Mouse (Mus musculus) cerebellum, postnatal 36 days (tissue): ENCODE results near the gene Tmem87b.

ENCODE experiments used
- DNase-seq, 2 experiments: peaks; one replicate each; pipeline ENCODE4 v3.0.0; 2021 to 2022; ENCODE audit warnings: mixed read lengths in 2 of 2

Tmem87b gene

DNA sequence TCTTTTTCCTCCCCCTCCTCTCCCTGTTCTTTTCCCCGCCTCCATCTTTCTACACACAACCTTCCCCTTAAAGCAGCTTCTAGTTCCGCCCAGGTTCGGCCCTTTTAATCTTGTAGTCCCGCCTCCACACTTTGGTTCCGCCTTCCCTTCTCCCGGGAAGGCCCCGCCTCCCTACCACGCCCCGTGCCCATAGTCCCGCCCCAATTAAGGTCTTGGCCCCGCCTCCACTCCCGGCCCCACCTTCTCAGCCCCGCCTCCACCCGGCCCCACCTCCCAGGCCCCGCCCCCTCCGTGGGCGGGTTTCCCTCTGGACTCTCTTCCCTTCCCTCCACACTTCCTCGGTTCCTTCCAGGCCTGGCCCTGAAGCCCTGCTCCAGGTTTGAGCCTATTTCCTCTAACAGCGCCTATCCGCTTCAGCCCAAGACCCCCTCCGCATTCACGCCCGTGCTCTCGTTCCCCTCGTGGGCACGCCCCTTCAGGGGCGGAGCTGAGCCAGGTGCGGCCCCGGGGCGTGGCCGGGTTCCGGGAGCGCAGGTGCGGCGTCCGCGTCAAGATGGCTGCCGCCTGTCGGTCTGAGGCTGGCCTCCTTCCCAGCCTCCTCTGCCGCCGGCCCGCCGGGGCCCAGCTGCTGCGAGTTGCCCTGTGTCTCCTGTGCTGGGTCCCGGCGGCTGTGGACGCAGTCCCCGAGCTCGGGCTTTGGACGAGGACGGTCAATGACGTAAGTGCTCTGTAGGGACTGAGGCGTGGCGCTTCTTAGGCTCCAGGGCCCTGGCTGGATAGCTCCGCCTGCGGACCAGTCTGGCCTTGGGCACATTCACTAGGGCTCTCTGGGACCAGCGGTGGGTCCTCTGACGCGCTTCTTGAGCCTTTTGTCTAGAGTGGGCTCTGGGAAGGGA is at the start of gene Tmem87b:
Tmem87b (plus strand) TSS at position 333 of the 896 bp plus-strand sequence.
- peak; percentile 98 to 99 for DNase-seq

DNA sequence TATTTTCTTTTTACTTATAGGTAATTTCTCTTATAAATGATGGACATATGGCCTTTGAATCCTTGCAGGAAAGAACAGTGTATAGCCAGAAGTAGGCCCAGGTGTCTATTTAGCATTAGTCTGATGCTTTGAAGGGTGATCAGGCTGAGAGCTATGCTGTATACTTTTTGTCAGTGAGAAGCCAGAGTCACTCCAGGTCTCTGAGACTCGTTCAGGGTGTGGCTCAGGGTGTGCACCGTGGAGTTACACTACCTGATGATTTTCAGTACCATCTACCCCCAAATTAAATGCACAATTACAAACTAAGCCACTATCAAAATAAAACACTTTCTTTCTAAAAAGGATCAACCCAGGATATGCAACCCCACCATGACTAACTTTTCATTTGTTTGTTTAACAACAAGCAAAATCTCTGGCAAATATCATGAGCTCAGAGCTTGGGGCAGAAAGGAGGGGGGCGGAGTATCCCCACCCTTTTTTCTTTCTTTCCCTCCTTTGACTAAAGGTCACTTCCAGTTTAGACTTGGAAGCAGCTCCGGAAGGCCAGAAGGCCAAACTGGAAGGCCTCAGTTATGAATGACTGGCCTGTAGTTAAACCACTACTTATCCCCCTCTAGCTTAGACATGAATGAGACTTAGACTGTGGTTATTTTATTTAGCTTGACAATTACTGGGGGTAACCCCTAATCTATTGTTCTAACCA is 49.2 kb upstream of the Tmem87b start:
- no peak for DNase-seq

- no peak for DNase-seq
These were observed 47.4 kb upstream of the Tmem87b start for GRCm38 (mm10) chr2:128770557-128770956.

GRCm38 (mm10) chr2:128771048-128771447 is 46.9 kb upstream of the Tmem87b start:
- no peak for DNase-seq

GRCm38 (mm10) chr2:128771750-128772338 is 46.1 kb upstream of the Tmem87b start:
- peak in 1 of 2 experiments; percentile 5 for DNase-seq

GRCm38 (mm10) chr2:128782231-128782630 is 35.7 kb upstream of the Tmem87b start:
- DNase-seq: no peak

GRCm38 (mm10) chr2:128783660-128784345 is 34.1 kb upstream of the Tmem87b start:
- no peak for DNase-seq

- DNase-seq: no peak
These were observed 33.1 kb upstream of the Tmem87b start for GRCm38 (mm10) chr2:128784814-128785213.

- DNase-seq: no peak
These were observed 31.6 kb upstream of the Tmem87b start for GRCm38 (mm10) chr2:128786341-128786740.

- no peak for DNase-seq
These were observed 31.1 kb upstream of the Tmem87b start for GRCm38 (mm10) chr2:128786795-128787194.

- DNase-seq: no peak
These were observed 30.1 kb upstream of the Tmem87b start for GRCm38 (mm10) chr2:128787805-128788204.

DNA sequence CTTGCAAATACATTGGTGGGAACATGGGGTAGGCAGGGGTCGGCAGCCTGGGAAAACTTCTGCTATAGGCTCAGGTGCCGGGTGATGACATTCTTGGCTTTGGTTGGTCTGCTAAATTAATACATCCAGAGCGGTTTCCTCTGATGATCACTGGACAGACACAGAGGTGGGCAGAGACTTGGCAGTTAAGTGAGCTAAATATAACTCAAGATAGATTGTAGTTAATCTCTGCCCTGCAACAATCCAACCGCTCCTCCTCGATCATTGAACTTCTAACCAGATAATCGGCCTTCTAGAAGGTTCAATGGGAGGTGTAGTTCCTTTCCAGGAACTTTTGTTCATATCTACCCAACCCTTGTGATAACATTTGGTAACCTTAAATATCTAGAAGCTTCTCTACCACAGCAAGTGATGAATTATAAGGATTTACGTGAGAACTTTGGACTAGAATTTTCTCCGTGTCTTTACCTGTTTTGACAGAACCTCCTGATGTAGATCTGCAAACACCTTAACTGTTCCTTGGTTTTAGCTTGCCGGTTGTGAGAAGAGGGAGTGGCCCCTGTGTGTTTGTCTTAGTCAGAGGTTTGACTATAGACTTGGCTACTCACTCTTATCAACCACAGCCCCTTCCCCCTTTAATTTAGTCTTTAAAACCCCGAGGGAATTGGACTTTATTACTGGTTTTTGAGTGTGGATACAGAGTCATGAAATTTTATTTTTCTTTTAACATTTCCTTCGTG is 26.9 kb upstream of the Tmem87b start:
- DNase-seq: no peak

DNA sequence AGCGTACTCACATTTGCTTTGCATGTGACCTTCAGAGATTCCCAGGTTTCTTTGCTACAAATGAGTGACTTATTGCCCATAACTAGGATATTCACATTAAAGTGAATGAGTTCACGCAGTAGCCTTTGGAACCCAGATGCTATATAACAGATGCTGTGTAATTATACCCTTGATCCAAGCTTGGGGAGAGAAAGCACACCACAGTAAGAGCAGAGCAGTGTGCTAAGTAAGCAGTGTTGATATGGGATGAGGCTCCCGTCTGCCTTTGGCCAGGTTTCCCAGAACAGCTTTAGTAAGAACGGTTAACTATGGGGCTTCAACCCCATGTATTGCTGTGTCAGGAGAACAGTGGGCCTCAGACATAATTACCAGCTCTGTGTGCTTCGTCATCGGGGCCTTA is 24.0 kb upstream of the Tmem87b start:
- no peak for DNase-seq

GRCm38 (mm10) chr2:128796463-128796862 is 21.5 kb upstream of the Tmem87b start:
- DNase-seq: no peak

- DNase-seq: no peak
These were observed 14.5 kb upstream of the Tmem87b start for GRCm38 (mm10) chr2:128803441-128803840.

DNA sequence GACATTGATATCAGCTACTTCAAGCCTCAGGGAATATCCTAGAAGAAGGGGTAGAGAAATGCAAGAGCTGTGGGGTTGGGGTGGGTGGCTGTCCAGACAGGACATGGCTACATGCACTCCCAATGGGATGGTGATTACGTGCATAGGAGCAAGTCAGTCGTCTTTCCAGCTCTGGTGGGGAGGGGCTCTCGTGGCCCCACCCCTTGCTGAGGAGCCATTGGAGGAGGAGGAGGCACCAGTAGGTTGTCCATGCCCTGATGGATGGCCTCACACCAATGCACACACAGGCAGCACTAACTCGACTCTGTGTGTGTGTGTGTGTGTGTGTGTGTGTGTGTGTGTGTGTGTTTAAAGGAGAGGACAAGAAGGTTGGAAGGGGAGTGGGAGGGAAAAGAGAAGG is 12.6 kb upstream of the Tmem87b start:
- DNase-seq: no peak

DNA sequence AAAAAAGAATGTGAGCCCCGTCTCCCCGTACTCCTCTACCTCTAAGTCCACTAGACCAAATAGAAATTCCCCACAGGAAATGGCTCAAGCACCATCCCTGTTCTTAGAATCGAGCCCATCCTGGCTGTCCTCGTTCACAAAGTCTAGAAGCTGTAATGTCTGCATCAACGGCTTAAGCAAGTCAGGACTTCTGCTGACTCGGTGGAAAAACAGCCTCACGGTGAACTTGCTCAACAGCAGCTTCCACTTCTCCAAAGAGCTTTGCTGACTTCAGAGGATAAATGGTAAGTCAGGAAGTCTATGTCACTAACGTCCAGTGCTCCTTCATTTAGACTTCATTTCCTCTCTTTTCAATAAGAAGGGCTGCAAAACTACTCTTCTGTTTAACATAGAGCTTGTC is 11.4 kb upstream of the Tmem87b start:
- no peak for DNase-seq

- no peak for DNase-seq
These were observed 5.2 kb upstream of the Tmem87b start for GRCm38 (mm10) chr2:128812761-128813160.

DNA sequence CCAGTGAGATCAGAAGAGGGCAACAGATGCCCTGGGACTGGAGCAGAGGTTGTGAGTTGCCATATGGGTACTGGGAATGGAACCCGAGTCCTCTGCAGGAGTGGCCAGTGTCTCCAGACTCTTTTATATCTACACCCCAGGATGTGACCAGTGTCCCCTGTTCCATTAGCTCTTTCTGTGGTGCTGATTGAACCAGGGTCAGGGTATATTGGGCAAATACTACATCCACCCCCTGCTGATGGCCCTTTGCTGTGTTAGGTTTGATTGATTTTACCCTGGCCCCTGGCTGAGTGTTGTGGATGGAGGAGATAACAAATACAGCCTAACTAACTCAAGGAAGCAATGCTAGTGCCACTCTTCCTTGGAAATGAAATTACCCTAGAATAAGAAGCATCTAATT is 1.6 kb upstream of the Tmem87b start:
- no peak for DNase-seq

DNA sequence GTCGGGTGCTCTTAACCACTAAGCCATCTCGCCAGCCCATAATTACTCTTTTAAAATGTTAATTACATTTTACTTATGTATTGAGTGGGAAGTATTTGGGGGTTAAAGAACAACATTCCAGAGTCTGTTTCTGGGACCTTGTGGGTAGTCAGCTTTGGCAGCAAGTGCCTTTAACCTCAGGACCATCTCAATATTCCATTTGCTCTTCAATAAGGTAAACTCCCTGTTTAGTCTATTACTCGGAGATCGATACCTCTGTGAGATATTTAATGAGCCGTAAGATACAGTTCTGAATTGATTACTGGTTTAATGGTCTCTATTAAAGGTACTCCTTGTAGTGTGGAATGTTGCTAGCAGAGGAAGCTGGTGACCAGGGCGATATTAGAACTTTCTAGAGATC is 1.0 kb upstream of the Tmem87b start:
- no peak for DNase-seq

- peak in 1 of 2 experiments; percentile 68 for DNase-seq
These were observed 532 bp upstream of the Tmem87b start for GRCm38 (mm10) chr2:128817387-128817785.

- DNase-seq: no peak
These were observed 1.2 kb downstream of the Tmem87b start for GRCm38 (mm10) chr2:128818956-128819643.
